Mouse (Mus musculus): ENCODE data around the gene Pnpla1. TPM values are rescaled to one million over a fixed set of nuclear protein-coding genes. Genes with fewer than 3 reads are reported as not detected.

The Pnpla1 gene
- polyA plus RNA-seq (2014; fragmentation: Illumina TruSeq; extraction: RNeasy Lipid Tissue Mini Kit (QIAGEN cat#74804); ENCODE audit: low read depth, low replicate concordance): not detected

DNA sequence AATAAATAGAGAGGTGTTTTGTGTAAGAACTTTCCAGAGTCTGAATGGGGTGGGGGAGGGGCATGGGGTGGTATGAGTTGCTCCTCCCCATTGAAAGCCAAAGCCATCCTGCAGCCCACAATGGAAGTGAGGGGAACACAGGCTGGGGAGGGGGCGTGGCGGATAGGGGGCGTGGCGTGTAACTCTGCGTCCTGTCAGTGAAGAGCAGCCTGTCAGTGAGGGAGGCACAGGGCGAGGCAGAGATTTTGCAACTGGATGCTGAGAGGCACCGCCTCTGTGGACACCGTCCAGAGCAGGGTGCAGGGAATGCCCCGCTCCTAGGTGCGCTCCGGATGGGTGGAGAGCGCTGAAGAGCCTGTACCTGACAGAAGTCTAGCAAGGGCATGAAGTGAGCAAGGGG, at the start of gene Pnpla1:
Pnpla1 (plus strand) TSS at position 207 of the 400 bp plus-strand sequence.

DNA sequence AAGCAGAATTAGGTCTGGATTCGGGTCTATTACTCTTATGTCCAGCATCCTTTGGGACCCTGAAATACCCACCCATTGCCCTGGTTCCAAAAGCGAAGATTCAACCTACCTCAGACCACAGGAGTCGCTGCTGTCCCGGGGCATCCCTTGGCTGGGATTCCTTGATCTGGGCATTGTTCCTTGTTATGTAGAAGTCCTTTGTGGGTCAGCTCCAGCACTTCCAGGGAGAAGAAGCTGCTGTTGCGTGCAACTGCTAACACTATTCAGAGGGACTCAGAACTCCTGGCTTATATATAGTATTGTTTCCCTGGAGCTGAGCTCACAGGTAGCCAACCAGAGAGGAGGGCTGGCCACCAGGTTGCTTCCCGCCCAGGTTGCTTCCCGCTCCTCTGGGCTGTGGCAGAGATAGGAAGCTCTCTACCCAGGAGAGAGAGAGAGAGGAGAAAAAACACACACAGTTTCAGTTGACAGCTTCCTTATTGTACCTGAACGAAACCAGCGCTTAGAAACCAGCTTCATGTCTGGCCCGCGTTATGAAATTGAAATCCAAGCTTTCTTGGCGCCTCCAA, 56.9 kb downstream of the Pnpla1 start, which contains the start of gene 4930539E08Rik:
4930539E08Rik (minus strand) TSS at position 265 of the 569 bp plus-strand sequence.

Other genes starting within 250 kb of the Pnpla1 start
- gene Srpk1, start 235.7 kb upstream of the Pnpla1 start, polyA plus RNA-seq (2014; fragmentation: Illumina TruSeq; extraction: RNeasy Lipid Tissue Mini Kit (QIAGEN cat#74804); ENCODE audit: low read depth, low replicate concordance): 113 TPM
- not detected for gene Slc26a8, start 168.2 kb upstream of the Pnpla1 start, polyA plus RNA-seq (2014; fragmentation: Illumina TruSeq; extraction: RNeasy Lipid Tissue Mini Kit (QIAGEN cat#74804); ENCODE audit: low read depth, low replicate concordance)
- 61.5 TPM for gene Mapk14, start 167.1 kb upstream of the Pnpla1 start, polyA plus RNA-seq (2014; fragmentation: Illumina TruSeq; extraction: RNeasy Lipid Tissue Mini Kit (QIAGEN cat#74804); ENCODE audit: low read depth, low replicate concordance)
- gene AC170998.1, start 132.3 kb upstream of the Pnpla1 start, polyA plus RNA-seq (2014; fragmentation: Illumina TruSeq; extraction: RNeasy Lipid Tissue Mini Kit (QIAGEN cat#74804); ENCODE audit: low read depth, low replicate concordance): 1.2 TPM
- 0.49 TPM for gene Mapk13, start 89.1 kb upstream of the Pnpla1 start, polyA plus RNA-seq (2014; fragmentation: Illumina TruSeq; extraction: RNeasy Lipid Tissue Mini Kit (QIAGEN cat#74804); ENCODE audit: low read depth, low replicate concordance)
- 10.8 TPM for gene Brpf3, start 57.3 kb upstream of the Pnpla1 start, polyA plus RNA-seq (2014; fragmentation: Illumina TruSeq; extraction: RNeasy Lipid Tissue Mini Kit (QIAGEN cat#74804); ENCODE audit: low read depth, low replicate concordance)
- 0.16 TPM for gene 4930539E08Rik, start 56.9 kb downstream of the Pnpla1 start, polyA plus RNA-seq (2014; fragmentation: Illumina TruSeq; extraction: RNeasy Lipid Tissue Mini Kit (QIAGEN cat#74804); ENCODE audit: low read depth, low replicate concordance)
- not detected for gene Pxt1, start 85.4 kb downstream of the Pnpla1 start, polyA plus RNA-seq (2014; fragmentation: Illumina TruSeq; extraction: RNeasy Lipid Tissue Mini Kit (QIAGEN cat#74804); ENCODE audit: low read depth, low replicate concordance)
- 32.4 TPM for gene Kctd20, start 93.5 kb downstream of the Pnpla1 start, polyA plus RNA-seq (2014; fragmentation: Illumina TruSeq; extraction: RNeasy Lipid Tissue Mini Kit (QIAGEN cat#74804); ENCODE audit: low read depth, low replicate concordance)
- gene Stk38, start 149.6 kb downstream of the Pnpla1 start, polyA plus RNA-seq (2014; fragmentation: Illumina TruSeq; extraction: RNeasy Lipid Tissue Mini Kit (QIAGEN cat#74804); ENCODE audit: low read depth, low replicate concordance): 76.6 TPM
- gene Srsf3, start 174.2 kb downstream of the Pnpla1 start, polyA plus RNA-seq (2014; fragmentation: Illumina TruSeq; extraction: RNeasy Lipid Tissue Mini Kit (QIAGEN cat#74804); ENCODE audit: low read depth, low replicate concordance): 269 TPM
- gene Cdkn1a, start 232.6 kb downstream of the Pnpla1 start, polyA plus RNA-seq (2014; fragmentation: Illumina TruSeq; extraction: RNeasy Lipid Tissue Mini Kit (QIAGEN cat#74804); ENCODE audit: low read depth, low replicate concordance): 7.0 TPM

Measured in kidney, adult 10 weeks (tissue).